Mouse (Mus musculus): ENCODE measurements around the gene Vps13c. TPM values are rescaled to one million over a fixed set of nuclear protein-coding genes. Genes with fewer than 3 reads are reported as not detected.
A peak's percentile ranks its signal among the peaks of the same experiment; 100 is the strongest.

Vps13c gene
- total and polyA plus RNA-seq, 2 experiments from 2014 or later: 4.6 to 22.9 TPM

DNA sequence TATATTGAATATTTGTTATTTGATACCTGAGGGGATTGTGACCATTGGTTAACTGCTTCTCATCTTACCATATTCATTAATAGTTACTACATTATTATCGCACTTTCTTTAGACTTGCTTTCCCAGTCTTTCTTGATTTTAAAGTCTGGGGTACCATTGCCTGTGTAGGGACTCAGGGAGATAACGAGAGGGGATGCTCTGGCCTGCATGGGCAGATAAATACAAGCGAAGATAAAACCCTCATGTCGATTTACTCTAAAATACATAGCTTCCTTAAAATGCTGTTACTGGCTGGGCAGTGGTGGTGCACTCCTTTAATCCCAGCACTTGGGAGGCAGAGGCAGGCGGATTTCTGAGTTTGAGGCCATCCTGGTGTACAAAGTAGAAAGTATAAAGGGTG lies 23.1 kb downstream of the Vps13c start:
- Histone ChIP-seq H3K27ac (ENCODE audit: low read depth, low read length) (no peak overlapping the region), H3K4me2 (ENCODE audit: low read depth) (no peak overlapping the region), H3K36me3 (ENCODE audit: insufficient read depth) (0 out of 2 replicates have a peak, but pooled peaks cover 3% of the 10 kb centered on the region), H3K4me3 (ENCODE audit: low read depth, low read length) (no peak overlapping the region), H3K27me3 (ENCODE audit: insufficient read depth, low read length) (no peaks in the 10 kb centered on the region), H3K9ac (no peak overlapping the region), H3K9me3 (ENCODE audit: low read length) (no peaks in the 10 kb centered on the region), H3K4me1 (ENCODE audit: insufficient read depth) (no peaks in the 10 kb centered on the region)
- WGBS: 88% methylated on average over 5 of the region's 5 CpGs
- ATAC-seq (no peak), DNase-seq (no peak)
- TF ChIP-seq CTCF (IDR thresholded peaks at IDR 0.05; ENCODE audit: low read depth): no peak

DNA sequence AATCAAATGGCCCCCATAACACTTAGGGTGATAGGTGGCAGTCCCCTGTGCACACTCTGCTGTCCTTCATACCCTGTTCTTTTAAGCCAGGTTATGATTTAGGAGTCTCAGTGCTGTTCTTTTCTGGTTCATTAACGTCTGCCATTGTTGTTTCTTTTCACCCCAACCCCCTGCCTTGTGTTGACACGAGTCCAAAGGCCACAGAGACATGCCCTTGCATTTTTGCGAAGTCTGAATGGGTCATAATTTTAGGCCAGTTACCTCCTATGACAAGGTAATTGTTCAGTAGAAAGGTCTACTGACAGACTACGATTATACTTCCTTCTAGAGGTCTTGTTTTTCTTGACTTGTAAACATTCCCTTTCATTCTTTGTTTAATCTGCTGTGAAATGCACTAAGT lies 23.8 kb downstream of the Vps13c start:
- no peaks in the 10 kb centered on the region for H3K27me3 ChIP-seq (ENCODE audit: insufficient read depth, low read length)
- DNase-seq (no peak), ATAC-seq (no peak)
- no peaks in the 10 kb centered on the region for H3K9me3 ChIP-seq (ENCODE audit: low read length)
- 40% methylated on average over 4 of the region's 4 CpGs for WGBS
- no peak for TF ChIP-seq CTCF (IDR thresholded peaks at IDR 0.05; ENCODE audit: low read depth)
- no peak overlapping the region for H3K4me2 ChIP-seq (ENCODE audit: low read depth)
- no peak overlapping the region for H3K27ac ChIP-seq (ENCODE audit: low read depth, low read length)
- H3K9ac ChIP-seq: no peak overlapping the region
- no peak overlapping the region for H3K4me3 ChIP-seq (ENCODE audit: low read depth, low read length)
- no peaks in the 10 kb centered on the region for H3K4me1 ChIP-seq (ENCODE audit: insufficient read depth)
- H3K36me3 ChIP-seq (ENCODE audit: insufficient read depth): 0 out of 2 replicates have a peak, but pooled peaks cover 3% of the 10 kb centered on the region

DNA sequence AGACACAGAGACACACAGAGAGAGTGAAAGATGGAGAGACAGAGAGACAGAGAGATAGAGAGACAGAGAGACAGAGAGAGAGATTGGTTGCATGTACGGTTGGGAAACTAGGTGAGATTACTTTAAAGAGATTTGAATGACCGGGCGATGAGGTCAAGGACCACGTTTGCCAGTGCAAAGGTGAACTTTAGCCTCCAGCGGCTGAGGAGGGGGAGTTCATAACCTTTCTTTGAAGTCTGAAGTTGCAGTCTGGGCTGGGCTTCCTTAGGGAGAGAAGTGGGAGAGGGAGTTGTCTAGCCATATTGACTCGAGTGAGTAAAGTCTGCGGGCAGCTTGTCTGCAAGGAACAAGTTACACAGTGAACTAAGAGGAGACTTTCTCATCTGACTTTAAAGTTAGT lies 25.2 kb downstream of the Vps13c start:
- WGBS: 78% methylated on average over 7 of the region's 7 CpGs
- H3K36me3 ChIP-seq (ENCODE audit: insufficient read depth): 0 out of 2 replicates have a peak, but pooled peaks cover 3% of the 10 kb centered on the region
- no peaks in the 10 kb centered on the region for H3K9me3 ChIP-seq (ENCODE audit: low read length)
- no peak for TF ChIP-seq CTCF (IDR thresholded peaks at IDR 0.05; ENCODE audit: low read depth)
- no peak overlapping the region for H3K4me2 ChIP-seq (ENCODE audit: low read depth)
- DNase-seq (no peak), ATAC-seq (no peak)
- H3K9ac ChIP-seq: no peak overlapping the region
- H3K4me1 ChIP-seq (ENCODE audit: insufficient read depth): no peaks in the 10 kb centered on the region
- no peak overlapping the region for H3K27ac ChIP-seq (ENCODE audit: low read depth, low read length)
- H3K27me3 ChIP-seq (ENCODE audit: insufficient read depth, low read length): no peaks in the 10 kb centered on the region
- H3K4me3 ChIP-seq (ENCODE audit: low read depth, low read length): no peak overlapping the region

DNA sequence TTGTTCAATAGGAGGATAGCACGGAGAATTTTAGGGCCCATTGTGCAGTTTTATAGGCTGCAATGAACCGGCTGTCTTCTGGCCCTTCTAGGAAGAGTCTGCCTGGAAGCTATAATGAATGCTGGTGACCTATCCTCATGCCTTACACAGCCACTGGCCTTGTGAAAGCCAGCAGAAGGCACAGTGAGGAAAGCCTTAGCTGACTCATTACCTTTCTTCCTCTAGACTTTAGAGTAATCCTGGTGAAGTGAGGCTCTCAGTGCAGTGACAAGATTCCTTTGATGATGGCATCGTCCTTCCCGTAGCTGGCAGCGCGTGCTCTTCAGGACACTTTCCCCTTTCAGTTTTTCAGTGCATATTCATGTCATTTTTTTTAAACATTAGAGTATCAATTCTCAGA lies 27.2 kb downstream of the Vps13c start:
- Histone ChIP-seq H3K4me3 (ENCODE audit: low read depth, low read length) (no peak overlapping the region), H3K27me3 (ENCODE audit: insufficient read depth, low read length) (no peaks in the 10 kb centered on the region), H3K9ac (no peak overlapping the region), H3K4me1 (ENCODE audit: insufficient read depth) (no peaks in the 10 kb centered on the region), H3K27ac (ENCODE audit: low read depth, low read length) (no peak overlapping the region), H3K9me3 (ENCODE audit: low read length) (no peaks in the 10 kb centered on the region), H3K4me2 (ENCODE audit: low read depth) (no peak overlapping the region), H3K36me3 (ENCODE audit: insufficient read depth) (no peaks in the 10 kb centered on the region)
- WGBS: 68% methylated on average over 6 of the region's 6 CpGs
- ATAC-seq (no peak), DNase-seq (no peak)
- TF ChIP-seq CTCF (IDR thresholded peaks at IDR 0.05; ENCODE audit: low read depth): no peak

DNA sequence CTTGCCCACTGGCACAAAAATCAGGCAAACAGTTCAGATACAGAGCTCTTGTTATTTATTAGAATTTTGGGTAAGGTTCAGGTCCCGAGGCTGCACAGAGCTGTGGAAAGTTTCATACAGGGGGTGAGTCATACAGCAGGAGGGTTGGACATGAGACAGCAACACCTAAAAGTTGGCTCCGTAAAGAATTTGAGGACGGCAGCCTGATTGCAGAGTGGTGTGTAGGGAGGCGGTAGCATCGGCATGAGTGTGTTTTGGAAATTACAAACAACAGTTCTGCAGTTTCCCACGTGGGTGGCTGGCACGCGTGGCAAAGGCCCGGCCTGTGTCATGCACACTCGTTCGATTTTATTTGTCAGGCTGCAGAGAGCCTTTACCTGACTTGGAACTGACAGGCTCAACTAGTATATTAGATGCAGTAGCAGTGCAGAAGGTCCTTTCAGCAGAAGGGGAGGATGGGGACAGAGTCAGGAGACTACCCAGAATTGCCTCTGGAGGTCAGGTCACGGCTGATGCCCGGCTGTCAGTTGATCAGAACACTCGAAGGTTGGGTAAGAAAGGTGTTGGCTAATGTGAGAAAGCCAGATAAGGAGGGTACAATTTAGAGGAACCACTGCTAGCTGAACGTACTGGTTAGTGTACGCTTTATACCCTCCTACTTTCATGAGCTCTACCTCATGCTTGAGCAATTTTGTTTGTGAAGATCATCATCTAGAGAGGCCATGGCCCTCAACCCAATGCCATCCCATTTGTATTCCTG lies 29.7 kb downstream of the Vps13c start:
- Histone ChIP-seq H3K9ac (no peak overlapping the region), H3K27me3 (ENCODE audit: insufficient read depth, low read length) (no peaks in the 10 kb centered on the region), H3K36me3 (ENCODE audit: insufficient read depth) (no peaks in the 10 kb centered on the region; the same call in 1 of the 2 replicates), H3K9me3 (ENCODE audit: low read length) (no peaks in the 10 kb centered on the region), H3K4me3 (ENCODE audit: low read depth, low read length) (no peak overlapping the region), H3K4me2 (ENCODE audit: low read depth) (no peak overlapping the region), H3K4me1 (ENCODE audit: insufficient read depth) (no peaks in the 10 kb centered on the region), H3K27ac (ENCODE audit: low read depth, low read length) (no peak overlapping the region)
- ATAC-seq (no peak), DNase-seq (no peak)
- no peak for TF ChIP-seq CTCF (IDR thresholded peaks at IDR 0.05; ENCODE audit: low read depth)
- 89% methylated on average over 16 of the region's 16 CpGs for WGBS

DNA sequence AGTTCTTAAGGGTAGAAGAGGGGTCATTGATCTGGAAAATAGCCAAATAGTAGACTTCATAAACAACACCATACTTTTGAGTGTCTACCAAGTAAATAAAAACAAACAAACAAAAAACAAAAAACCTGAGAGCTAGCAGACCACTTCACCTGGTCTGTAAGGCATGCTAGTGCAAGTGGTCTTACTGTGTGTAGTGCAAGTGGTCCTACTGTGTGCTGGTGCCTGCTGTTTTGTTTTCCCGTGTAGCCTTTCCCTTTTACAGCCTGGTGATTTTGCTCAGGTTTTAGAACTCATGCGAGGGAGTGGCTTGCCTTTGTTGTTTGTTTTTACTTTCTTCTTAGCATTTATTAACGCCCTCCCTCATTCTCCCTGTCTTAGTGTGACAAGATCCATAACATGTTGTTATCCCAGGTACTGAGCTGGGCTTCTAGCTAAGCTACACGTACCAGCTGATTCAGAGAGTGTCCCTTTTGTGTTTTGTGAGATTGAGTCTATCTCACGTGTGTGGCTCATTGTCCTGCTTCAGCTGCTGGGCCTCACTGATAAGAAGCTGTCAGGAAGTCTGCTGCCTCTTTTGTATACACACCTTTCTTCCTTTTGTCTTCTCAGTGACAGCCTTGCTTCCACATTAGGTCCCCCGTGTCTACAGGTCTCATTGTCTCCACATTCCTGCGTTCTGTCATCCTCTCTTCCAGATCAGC lies 34.5 kb downstream of the Vps13c start:
- Histone ChIP-seq H3K4me2 (ENCODE audit: low read depth) (no peak overlapping the region), H3K4me1 (ENCODE audit: insufficient read depth) (no peaks in the 10 kb centered on the region), H3K9me3 (ENCODE audit: low read length) (no peaks in the 10 kb centered on the region), H3K27ac (ENCODE audit: low read depth, low read length) (no peak overlapping the region), H3K9ac (no peak overlapping the region), H3K4me3 (ENCODE audit: low read depth, low read length) (no peak overlapping the region), H3K36me3 (ENCODE audit: insufficient read depth) (peaks cover 3% of the 10 kb centered on the region; the same call in 1 of the 2 replicates), H3K27me3 (ENCODE audit: insufficient read depth, low read length) (no peaks in the 10 kb centered on the region)
- 75% methylated on average over 7 of the region's 7 CpGs for WGBS
- no peak for ATAC-seq
- no peak for TF ChIP-seq CTCF (IDR thresholded peaks at IDR 0.05; ENCODE audit: low read depth)
- no peak for DNase-seq

DNA sequence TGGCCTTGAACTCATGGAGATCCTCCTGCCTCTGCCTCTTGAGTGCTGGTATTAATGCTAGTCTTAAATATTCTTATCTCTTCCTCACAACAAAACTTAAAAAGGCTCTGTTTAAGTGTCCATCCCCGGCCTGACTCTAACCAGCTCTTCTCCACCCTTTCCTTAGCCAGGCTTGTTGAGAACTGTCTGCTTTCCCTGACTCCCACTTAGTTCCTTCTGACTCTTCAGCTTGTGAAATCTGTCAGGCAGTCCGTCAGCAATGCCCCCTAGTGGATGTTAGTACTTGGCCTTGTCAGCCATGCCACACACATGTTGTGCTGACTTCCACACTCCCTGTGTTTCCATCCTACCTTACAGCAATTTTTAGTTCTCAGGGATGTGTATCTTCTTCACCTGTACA lies 35.1 kb downstream of the Vps13c start:
- Histone ChIP-seq H3K4me1 (ENCODE audit: insufficient read depth) (no peaks in the 10 kb centered on the region), H3K27ac (ENCODE audit: low read depth, low read length) (no peak overlapping the region), H3K4me3 (ENCODE audit: low read depth, low read length) (no peak overlapping the region), H3K27me3 (ENCODE audit: insufficient read depth, low read length) (no peaks in the 10 kb centered on the region), H3K9me3 (ENCODE audit: low read length) (no peaks in the 10 kb centered on the region), H3K4me2 (ENCODE audit: low read depth) (no peak overlapping the region), H3K36me3 (ENCODE audit: insufficient read depth) (peaks cover 3% of the 10 kb centered on the region; the same call in 1 of the 2 replicates), H3K9ac (no peak overlapping the region)
- DNase-seq (peak; percentile 13), ATAC-seq (no peak)
- WGBS: 58% methylated on average over 2 of the region's 2 CpGs
- TF ChIP-seq CTCF (IDR thresholded peaks at IDR 0.05; ENCODE audit: low read depth): peak; percentile 66
